Mouse (Mus musculus) embryo, embryonic 10.5 days (tissue): ENCODE measurements around the gene Gimap5.

Experiments
- DNase-seq: peaks from one replicate; pipeline ENCODE4 v3.0.0-alpha.2; 2015; ENCODE audit warnings: low spot score

The Gimap5 gene

DNA sequence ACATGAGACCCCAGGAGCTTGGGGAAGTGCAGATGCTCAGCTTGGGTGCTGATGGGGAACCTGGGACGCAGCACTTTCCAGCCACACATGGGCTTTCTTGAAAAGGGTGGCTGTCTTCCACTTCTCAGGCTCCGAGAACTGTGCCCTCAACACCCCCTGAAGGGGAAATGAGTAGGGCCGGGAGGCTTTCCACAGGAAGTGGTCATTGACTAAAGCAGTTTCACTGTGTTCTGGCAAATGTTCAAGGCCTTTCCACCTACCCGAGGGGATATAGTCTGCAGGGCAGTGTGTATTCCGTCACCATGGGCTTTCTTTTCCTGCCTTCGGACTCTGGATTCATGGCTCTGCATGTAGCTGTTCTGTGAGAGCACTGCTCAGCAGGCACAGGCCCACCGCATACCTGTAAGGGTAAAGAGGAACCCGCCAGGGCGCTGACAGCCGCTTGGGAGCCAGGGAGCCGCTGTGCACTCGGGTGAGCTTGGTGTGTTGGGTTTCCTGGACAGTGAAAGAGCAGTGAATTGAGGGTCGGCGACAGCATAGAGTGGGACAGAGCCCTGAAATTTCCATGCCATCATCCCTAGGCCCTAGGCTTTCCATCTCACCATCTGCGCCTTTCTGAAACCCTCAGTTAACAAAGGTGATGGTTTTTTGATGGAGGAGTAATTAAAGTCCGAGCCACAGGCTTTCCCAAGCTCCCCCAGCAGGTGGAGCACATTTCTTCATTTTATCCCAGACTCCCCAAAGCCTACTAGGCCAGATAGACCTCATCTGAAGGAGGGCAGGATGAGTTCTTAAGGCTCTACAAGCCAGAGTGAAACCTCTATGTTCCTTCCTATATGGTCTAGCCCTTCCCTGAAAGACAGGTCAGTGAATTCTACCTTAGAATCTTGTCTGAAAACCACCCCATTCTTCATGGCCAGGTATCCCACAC lies at the start of gene Gimap5:
Gene Gimap5 (plus strand): TSS at position 239 of the 931 bp plus-strand sequence.
- DNase-seq: peak; percentile 63

DNA sequence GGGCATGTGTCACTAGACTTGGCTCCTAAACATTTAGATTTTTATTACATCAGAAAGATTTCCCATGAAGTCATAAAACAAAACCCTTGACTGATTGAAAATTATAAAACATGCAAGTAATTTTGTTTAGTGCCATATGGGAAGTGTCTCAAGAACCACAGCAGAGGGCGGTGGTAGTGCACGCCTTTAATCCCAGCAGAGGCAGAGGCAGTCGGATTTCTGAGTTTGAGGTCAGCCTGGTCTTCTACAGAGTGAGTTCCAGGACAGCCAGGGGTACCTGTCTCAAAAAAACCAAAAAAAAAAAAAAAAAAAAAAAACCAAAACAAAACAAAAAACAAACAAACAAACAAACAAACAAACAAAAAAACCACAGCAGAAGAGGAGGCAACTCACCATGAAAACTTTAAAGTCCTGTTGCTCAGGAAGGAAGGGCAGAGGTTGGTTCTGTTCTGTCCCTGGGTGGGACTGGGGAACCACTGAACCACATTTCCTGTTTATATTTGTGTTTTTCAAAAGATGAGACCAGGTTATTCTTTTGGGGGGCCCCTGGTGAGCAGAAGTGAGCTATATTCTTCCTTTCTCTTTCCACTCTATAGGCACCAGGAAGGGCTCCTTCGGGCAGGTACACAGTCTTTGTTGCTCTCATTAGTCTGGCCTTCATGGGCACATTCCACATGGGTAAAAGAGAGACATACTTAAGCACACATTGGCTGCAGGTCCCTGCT lies 49.0 kb upstream of the Gimap5 start:
- DNase-seq: no peak

DNA sequence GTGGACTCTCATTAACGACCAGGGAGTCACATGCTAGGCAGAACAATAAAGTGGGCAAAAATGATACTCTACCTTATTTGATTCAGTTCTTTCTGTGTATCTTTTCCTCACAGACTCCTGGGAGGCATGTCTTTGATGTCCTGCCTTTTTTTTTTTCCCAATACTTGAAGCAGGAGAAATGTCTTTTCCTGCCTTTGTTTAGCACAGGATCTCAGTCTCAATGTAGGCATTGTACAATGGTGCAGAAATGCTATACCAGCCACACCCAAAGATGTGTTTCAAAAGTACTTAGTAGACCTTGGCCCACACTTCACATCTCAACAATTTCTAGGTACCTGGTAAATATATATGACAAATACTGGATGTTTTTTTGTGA lies 48.5 kb upstream of the Gimap5 start:
- DNase-seq: no peak

DNA sequence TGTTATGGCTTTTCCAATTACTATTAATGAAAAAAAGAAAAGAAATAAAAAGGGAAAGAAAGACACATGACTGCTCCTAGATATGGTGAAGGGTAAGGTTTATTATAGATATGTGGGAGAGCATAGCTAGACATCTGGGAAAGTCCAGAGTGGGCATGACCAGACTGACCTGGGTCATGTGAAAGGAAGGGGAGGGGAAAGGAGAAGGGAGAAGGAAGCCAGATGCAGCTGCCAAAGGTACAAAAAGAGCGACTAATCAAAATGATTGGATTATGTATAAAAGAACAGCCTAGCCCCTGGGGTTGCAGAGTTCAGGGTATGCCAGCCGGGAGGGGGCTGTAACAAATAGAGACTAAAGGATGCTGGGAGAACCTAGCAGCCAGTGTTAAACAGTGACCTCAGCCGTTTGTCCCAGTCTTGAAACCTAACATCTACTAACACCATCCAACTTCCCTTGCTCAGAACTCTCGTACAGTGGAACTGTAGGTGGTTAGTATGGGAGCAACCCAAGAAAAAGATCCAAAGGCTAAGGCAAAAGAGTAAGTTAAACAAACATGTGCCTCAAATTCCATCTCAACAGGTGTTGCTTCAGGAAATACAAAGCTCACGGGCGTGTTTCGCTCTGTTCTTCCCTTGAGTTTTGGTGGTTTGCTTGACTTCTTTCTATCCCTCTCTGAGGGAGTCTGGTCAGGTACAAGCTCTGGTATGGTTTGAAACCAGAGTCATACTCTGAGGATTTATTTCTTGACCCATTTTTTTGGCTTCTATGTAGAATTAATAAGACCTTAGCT lies 47.7 kb upstream of the Gimap5 start:
- DNase-seq: no peak

DNA sequence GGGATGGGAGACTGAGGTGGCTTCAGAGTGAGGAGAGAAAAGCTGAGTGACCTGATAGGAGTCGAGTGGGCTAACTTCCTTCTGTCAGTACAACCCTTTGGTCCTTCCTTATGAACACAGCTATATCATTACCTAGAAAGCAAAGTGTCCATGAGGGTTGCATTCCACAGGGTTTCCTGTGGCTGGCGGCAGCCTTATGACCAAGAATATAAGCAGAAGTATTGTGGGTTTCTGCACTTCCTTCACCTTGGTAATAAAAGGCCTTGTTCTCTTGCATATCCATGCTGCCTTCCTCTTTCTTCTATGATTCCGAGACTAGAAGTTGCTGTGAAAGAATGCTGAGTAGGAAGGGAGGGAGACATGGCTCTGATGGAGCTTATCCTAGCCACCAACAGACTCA lies 47.1 kb upstream of the Gimap5 start:
- no peak for DNase-seq

DNA sequence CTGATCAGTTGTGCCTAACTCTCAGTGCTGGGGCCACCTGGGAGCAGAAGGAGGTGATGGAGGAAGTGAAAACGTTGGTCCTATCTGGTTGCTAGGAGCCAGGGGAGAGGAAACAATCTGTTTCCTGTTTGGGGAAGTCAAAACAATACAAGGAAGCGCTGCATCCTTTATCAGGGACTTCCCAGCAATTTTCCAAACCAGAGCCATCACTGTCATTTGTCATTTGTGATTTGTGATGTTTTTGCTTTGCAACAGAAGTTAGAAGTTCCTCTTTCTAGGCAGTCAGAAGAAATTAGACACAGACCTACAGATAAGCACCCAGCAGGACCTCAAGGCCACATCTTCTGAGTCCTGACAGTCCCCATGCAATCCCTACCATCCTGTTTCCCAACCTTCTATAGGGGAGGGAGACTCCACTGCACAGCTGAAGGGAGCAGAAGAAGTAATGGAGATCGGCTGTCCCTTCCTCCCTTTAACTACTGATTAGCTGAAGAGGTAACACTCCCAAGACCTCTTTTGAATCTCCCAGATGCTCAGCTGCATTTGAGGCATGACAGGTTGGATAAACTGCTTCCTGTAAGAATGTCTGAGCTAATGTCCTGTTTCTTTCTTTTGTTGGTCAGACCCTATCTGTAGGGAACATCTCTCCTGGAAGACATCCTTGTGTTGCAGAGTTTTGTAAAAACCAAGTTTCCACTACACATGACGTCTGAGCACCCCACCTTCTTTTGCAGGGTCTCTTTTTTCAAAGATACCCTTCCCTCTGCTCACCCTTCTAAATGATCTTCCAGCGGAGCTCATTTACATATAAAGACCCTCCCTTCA lies 45.5 kb upstream of the Gimap5 start:
- peak; percentile 20 for DNase-seq

DNA sequence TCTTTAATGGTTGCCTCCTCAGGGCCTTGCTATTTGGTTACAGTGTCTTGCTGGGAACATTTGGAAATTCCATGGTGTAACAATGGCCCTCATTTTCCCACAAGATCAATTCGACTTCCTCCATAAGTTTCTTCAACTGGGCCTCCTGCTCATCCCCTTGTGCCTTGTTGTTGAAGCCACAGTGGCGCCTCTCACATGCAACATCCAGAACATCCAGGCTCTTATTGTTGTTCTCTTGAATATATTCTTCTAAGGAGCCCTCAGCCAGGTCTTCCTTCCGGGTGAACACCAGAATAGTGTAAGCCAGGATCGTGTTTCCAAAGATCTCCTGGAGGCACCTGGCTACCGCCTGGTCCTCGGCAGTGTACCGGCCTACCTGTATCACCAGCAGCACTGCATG lies 43.9 kb upstream of the Gimap5 start:
- DNase-seq: no peak

DNA sequence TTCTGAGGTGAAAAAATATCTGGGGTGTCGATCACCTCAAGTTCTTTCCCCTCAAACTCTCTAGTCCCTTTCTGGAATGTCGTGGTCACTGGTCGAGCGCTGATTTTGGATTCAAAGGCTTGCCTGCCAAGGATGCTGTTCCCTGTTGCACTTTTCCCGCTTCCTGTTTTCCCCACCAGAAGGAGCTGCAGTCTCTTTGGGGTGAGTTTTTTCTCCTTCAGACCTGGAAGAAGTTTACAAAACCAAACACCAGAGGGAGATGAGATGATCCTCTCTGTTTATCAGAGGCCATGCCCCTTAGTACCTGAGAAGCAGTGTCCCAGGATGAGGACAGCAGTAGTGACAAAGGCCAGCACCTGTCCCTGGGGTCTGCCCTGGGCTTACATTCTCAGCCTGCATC lies 43.4 kb upstream of the Gimap5 start:
- no peak for DNase-seq

DNA sequence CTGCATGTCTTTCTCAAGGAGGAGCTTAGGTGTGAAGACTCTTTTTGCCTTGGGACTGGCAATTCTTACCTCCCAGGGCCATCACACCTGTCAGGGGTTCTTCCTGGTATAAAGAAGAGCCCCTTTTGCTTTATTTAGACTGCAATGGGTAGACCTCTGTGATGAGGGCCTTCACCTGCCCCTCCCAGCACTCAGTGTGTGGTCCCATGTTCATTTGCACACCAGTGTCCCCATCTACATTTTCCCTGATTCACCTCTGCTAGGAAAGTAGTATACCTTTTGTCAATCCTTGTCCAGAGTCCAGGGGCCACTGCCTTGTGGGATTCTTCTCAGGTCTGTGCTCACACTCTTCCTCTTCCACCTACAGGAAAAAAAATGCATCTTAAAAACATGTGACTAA lies 41.9 kb upstream of the Gimap5 start:
- DNase-seq: no peak

DNA sequence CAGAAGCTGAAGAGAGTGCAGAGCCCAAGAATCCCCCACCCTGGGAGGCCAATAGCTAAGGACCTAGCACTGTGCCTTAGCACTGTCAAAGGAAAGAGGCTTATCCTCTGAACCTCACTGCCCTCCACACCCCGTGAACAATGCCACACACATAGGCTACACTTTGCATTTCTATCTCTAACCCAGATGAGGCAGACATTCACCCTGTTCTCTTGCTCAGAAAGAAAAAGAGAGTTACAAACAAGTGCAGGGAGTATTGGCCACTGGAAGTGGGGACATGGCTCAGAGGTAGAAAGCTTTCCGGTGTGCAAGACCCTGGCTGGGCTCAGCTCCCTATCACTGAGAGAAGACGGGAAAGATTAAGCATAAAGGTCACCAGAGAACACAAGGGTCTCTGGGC lies 39.9 kb upstream of the Gimap5 start:
- no peak for DNase-seq

DNA sequence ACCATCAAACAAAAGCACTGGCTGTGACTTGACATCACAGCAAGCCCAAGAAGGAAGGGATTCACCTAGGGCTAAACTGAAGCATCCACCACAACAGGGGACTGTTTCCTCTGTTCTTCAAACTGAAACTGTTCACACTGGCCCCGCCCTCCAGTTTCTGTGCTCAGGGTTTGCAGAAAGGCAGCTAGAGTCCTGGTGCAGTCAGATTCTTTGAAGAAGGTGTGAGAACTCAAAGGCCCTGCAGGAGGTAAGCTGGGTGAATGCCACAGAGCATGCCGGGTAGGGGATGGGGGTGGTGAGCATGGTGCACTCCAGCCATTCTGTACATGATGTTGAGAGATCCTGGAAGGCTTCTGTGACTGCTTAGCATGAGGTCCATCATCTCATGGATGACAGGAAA lies 27.5 kb upstream of the Gimap5 start, which contains the start of the genes Gm28053 and Gimap7:
Gene Gm28053 (plus strand): TSS at position 153 of the 400 bp plus-strand sequence.
Gene Gimap7 (plus strand): TSS at position 167 of the 400 bp plus-strand sequence.
- no peak for DNase-seq

DNA sequence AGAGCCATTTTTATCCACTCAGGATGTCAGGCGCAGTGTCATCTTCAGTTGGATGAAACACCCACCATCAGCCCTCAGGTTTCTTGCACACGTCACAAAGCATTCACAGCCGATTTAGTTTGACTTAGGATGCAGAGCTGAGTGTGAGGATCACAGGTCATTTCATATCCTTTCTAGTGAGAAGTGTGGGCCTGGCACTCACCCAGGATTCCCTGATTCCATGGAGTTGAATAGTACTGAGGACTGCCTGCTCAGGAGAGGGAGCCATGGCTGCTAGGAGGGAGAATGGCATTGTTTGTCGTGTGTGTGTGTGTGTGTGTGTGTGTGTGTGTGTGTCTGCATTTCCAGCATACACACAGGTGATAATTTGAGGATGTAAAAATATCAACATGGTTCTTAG lies 25.7 kb upstream of the Gimap5 start:
- no peak for DNase-seq

DNA sequence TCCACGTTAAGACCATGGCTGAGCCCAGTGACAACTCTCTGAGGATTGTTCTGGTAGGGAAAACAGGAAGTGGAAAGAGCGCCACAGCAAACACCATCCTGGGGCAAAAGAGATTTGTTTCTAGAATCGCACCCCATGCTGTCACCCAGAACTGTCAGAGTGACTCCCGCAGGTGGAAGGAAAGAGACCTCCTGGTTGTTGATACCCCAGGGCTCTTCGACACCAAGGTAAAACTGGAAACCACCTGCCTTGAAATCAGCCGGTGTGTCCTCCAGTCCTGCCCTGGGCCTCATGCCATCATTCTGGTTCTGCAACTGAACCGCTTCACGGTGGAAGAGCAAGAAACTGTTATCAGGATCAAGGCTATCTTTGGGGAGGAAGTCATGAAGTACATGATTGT lies 22.5 kb upstream of the Gimap5 start:
- no peak for DNase-seq

DNA sequence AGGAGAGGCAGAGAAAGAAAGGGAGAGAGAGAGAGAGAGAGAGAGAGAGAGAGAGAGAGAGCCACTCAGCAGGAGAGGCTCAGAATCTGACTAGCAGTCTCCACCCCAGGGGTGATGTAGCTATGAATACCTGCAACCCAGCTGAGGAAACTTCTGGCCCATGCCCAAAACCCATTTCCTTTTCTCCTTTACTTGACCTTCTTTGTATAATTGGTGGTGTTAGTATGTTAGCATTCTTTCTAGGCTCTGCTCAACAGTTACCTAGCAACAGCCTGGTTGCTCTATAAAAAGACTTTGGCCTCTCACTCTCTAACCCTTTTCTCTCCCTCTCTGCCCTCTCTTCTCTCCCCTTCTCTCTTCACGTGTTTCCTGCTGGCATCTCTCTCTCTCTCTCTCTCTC lies 20.5 kb upstream of the Gimap5 start:
- DNase-seq: no peak

DNA sequence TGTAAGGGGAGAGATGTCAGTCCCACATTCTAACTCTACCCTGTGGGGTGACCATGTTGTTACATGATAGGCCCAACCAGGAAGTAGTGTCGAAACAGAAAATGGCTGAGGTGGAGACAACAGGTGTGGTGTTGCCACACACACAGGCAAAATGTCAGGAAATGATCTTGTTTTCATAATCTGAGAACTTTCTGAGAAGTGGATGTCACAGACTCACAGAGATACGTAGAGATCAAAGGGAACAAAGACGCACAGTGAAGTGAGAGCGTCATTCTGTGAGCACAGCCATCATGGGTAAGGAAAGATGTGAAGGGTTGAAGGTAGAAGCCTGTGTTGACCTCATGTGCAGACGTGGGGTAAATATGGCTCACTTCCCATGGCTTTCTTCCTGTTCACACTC lies 18.2 kb upstream of the Gimap5 start:
- DNase-seq: no peak

DNA sequence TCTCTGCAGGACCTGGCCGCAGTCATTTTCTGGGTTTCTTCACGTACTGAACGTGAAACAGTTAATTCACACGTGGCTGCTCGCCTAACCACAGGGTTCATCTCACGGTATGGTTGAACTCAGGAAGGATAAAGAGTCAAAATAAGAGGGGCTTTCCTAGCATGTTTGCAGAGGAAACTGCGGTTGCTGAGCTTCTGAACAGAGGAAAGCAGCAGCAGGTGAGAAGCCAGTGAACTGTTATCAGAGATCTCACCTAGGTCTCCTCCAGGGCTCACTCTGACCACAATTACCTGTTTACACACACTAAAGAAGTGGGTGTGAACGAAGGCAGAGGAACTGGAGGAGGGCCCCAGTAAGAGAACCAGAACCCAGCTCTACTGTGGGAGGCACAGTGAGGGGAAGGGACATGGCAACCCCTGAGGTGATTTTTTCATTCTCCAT lies 13.1 kb upstream of the Gimap5 start:
- DNase-seq: no peak

DNA sequence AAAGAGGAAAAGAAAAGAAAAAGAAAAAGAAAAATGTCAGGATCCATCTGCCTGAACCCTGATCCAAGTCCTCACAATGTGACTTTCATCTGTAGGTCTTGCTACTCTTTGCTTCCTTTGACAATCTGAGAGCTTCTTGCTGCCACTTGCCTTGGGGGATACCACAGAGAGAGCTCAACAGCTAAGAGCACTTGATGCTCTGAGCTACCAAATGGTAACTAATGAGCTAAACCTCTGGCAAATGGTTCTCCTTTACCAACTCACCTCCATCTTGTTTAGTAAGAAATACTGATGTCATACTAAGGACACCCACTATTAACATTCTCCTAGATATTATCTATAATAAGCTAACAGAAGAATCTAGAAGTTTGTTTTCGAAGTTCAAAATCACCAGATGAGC lies 12.3 kb upstream of the Gimap5 start:
- no peak for DNase-seq

DNA sequence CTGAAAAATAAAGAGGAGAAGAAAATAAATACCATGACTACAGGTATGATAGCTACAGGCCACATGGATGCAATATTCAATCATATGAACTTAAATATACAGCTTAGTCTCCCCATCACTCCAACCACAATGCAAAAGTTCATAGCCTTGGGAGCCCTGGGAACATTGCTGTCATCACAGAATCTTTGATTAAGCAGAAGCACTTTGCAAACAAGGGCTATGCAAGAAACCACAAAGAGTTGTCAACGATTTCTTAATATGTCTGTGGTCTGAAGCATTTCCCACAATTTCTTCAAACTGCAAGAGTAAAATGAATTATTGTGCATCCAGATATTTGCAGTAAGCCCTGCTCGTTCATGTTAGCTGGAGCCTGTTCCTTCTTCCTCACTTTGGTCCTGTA lies 8.9 kb upstream of the Gimap5 start:
- DNase-seq: no peak

DNA sequence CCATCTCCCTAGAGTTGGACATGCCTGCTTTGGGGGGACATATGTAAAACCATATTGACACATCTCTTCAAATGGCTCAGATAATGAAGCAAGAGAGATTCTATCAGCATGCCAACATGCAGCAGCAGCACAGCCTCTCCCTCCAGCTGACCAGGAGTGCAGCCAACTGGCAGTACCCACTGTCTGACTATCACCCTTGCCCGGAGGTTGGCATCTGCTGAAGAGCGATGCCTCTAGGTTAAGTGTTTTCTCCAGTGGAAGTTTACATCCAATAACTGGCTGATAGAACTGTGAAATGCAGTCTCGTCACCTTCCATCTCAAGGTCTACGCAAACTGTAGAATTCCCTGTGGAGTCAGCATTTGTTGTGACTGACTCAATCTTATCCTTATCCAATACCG lies 8.3 kb upstream of the Gimap5 start:
- DNase-seq: no peak

DNA sequence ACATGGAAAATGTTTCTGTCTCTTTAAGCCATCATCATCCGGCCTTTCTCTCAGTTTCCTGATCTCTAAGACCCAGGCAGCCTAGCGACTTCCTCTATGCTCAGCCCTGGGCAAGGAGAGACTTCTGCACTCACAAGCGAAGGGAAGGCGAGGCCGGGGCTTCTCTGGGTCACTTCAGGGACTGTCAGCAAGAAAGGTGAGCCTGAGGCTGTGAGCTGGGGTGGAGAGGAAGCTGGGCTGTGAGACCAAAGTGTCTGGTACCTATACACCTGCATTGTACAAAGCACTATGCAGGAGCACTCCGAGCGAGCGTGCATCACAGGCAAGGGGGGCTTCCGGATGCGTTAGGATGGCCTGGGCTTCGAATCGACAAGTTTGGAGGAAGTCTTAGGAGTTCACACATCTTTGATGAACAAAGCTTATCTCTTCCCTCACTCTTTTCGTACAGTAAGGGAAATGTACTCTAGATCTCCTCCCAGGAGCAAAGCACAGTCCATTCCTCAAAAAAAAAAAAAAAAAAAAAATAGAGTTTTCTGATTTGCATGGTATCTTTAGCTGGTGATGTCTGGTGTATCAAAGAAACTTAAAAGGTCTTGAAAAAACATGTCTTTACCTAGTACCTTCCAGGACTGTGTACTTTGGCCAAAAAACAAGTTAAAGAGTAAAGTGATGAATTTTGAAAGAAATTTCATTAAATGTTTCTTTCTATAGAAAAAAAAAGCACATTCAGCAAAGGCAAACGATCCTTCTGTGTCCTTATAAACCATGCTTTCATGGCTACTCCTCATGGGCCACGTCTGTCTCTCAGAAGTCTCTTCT lies 6.8 kb upstream of the Gimap5 start, which contains the start of gene Gimap1:
Gene Gimap1 (plus strand): TSS at position 94 of the 819 bp plus-strand sequence.
- DNase-seq: no peak

DNA sequence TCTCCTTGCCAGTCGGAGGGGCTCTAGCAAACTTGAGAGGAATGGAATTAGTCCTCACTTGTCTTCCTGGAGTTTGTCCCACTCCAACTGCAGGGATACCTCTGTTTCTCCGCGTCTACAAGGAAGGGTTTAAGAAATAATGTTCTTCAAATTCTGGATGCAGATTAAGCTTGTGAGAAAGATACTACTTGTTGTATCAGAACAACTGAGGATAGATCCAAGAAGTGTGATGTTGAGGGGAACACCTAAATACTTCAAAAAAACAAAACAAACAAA lies 6.3 kb upstream of the Gimap5 start:
- no peak for DNase-seq
